Mouse (Mus musculus) thymus, postnatal 0 days (tissue): ENCODE measurements around the gene Ifna11. TPM values are rescaled to one million over a fixed set of nuclear protein-coding genes. Genes with fewer than 3 reads are reported as not detected.

Experiments
- DNase-seq: peaks from one replicate; pipeline ENCODE4 v3.0.0-alpha.2; 2015; ENCODE audit warnings: low spot score
- polyA plus RNA-seq: library from polyadenylated mRNA; unstranded; fragments of >200 nt; fragmentation: Nextera tagmentation; extraction: Ambion mirVana; gene quantifications from 2 replicates; pipeline ENCODE4 v1.2.1, GENCODE M21; 2015

The Ifna11 gene
- polyA plus RNA-seq, 1 experiment from 2014 or later, result not detected

- peak; percentile 17 for DNase-seq
Measured at GRCm38 (mm10) chr4:88838828-88839227, 19.1 kb downstream of the Ifna11 start.

DNA sequence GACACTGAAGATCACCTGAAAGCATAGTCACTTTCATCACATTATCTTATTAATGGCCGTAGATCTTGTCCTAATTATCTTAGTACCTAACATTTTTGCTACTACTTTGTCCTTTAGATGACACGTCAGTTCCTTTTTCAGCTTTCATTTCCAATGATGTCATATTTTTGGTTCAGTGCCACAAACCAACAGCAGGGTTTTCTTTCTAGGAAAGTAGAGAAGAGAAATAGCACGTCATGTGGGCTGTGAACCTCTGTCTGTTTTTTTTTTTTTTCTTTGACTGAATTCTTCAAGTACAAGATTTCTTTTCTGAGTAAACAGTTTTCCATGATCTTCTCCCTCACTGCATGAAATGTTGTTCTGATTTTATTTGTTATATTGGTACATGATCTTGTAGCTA, 20.3 kb downstream of the Ifna11 start:
- DNase-seq, result no peak

GRCm38 (mm10) chr4:88841438-88841911, 21.7 kb downstream of the Ifna11 start, which contains the start of gene Ifna4:
Ifna4 (plus strand) TSS chr4:88841861.
- no peak for DNase-seq

- no peak for DNase-seq
Measured at GRCm38 (mm10) chr4:88845334-88845733, 25.6 kb downstream of the Ifna11 start.

GRCm38 (mm10) chr4:88849698-88850097, 29.9 kb downstream of the Ifna11 start, which contains the start of gene Ifna1:
Ifna1 (plus strand) TSS chr4:88850087.
- DNase-seq, result no peak

- DNase-seq, result no peak
Measured at GRCm38 (mm10) chr4:88851026-88851763, 31.4 kb downstream of the Ifna11 start.

- no peak for DNase-seq
Measured at GRCm38 (mm10) chr4:88859214-88859613, 39.5 kb downstream of the Ifna11 start.

- no peak for DNase-seq
Measured at GRCm38 (mm10) chr4:88863309-88863708, 43.5 kb downstream of the Ifna11 start.

GRCm38 (mm10) chr4:88864599-88864998, 44.8 kb downstream of the Ifna11 start:
- peak; percentile 85 for DNase-seq

DNA sequence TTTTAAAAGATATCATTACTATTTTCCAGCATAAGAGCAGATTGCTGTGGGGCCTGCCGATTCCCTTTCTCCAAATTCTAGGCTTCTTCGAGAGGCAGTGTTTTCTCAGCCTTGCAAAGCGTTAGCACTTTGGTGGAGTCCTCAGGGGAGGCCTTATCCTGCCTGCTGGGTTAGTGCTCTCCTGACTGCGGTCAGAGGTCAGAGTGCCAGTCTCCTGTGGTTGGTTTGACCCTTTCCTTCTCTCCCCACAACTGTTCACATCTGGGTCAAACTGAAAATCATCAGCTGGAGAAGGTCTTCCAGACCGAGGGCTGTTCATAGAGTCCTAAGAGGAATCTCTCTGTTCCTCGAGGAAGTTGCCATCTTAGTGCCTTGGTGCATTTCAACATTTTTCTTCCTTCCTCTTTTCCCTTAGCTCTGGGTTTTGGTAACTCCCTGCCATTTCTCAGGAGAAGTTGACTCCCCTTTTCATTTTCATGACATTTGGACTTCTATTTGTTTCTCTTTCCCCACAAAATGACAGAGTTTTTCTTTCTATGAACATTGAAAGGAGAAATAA, 45.3 kb downstream of the Ifna11 start:
- DNase-seq, result no peak

DNA sequence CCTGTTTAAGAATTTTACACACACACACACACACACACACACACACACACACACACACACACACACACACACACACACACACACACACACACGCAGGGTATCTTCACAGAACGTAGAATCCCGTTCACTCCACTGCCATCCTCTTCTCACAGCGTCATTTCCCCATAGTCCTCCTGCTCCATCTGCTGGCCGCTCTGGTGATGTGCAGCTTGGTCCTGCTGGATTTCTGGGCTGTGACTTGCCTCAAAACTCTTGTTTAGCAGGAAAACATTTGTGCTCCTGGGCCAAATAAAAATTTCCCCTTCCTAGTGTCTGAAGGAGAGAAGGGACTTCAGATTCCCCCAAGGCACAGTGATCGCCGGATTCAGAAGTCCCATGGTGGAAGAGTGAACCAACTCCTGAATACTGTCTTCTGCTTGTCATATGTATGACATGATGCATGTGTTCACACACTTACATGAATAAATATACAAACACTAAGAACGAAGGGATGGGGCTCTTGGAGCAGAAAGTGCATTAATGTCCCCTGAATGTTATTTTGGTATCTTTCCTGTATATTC, 47.7 kb downstream of the Ifna11 start:
- peak; percentile 84 for DNase-seq

DNA sequence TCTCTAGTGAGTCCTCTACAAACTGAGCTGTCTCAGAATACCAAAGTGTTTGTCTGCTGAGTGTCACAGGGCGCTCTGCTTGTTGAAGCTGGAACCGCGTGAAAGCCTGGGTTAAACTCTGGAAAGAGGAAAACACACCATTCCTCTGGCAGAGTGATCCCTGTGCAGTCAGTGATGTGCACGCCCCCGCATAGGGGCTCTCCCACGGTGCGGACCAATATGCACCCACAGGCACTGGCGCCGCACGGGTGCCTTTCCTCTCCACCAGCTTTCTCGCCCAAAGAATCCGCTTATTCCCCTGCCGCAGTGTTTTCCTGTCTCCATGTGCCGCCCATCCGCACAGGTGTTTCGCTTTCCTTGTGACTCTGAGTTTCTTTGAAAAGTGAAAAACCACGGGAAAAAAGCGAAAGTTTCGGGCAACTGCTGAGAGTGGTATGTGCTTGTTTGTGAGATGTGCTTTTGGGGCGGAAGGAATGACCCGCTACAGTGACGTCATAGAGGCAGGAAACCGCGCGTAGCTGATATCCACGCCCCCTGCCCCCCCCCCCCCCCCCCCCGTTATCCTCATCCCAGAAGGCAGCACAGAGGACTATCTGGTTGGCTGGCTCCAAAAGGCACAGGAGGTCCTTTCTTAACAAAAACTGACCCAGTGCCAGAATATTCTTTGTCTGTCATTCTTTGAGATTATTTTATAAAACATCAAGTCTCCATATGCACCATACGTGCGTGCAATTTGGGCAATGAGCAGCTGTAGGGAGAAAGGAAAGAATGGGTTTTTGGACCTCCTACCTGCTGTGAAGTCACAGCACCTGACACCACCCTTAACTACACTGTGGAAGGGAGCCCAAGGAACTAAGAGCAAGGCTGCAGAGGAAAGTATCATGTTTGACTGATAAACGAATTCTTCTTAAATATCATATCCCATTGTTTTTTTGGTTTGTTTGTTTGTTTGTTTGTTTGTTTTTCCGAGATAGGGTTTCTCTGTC, 48.5 kb downstream of the Ifna11 start:
- peak; percentile 79 for DNase-seq

Other genes with a start within 250 kb of the Ifna11 start
- not detected in 2 replicates for gene Ifna14, start 248.2 kb upstream of the Ifna11 start, polyA plus RNA-seq
- gene Ifna9, start 227.6 kb upstream of the Ifna11 start, polyA plus RNA-seq, result 0.24 TPM in 1 of 2 replicates, not detected in the other
- gene Ifna12, start 216.6 kb upstream of the Ifna11 start, polyA plus RNA-seq, result not detected in 2 replicates
- gene C87499, start 185.5 kb upstream of the Ifna11 start, polyA plus RNA-seq, result not detected in 2 replicates
- not detected in 2 replicates for gene Ifna13, start 175.5 kb upstream of the Ifna11 start, polyA plus RNA-seq
- gene Ifna16, start 143.0 kb upstream of the Ifna11 start, polyA plus RNA-seq, result not detected in 2 replicates
- not detected in 2 replicates for gene Ifna2, start 136.0 kb upstream of the Ifna11 start, polyA plus RNA-seq
- not detected in 2 replicates for gene Ifnab, start 128.6 kb upstream of the Ifna11 start, polyA plus RNA-seq
- gene Gm26566, start 98.2 kb upstream of the Ifna11 start, polyA plus RNA-seq, result 0.63 and 0.85 TPM in 2 replicates
- gene Klhl9, start 97.5 kb upstream of the Ifna11 start, polyA plus RNA-seq, result 55.8 and 59.5 TPM in 2 replicates
- not detected in 2 replicates for gene Gm13271, start 65.1 kb upstream of the Ifna11 start, polyA plus RNA-seq
- gene Gm13283, start 59.8 kb upstream of the Ifna11 start, polyA plus RNA-seq, result 0.33 and 0.37 TPM in 2 replicates
- gene Gm13290, start 46.1 kb upstream of the Ifna11 start, polyA plus RNA-seq, result 0.18 and 0.36 TPM in 2 replicates
- not detected in 2 replicates for gene Gm13289, start 43.0 kb upstream of the Ifna11 start, polyA plus RNA-seq
- gene Gm13272, start 40.1 kb upstream of the Ifna11 start, polyA plus RNA-seq, result not detected in 2 replicates
- gene Ifnz, start 37.8 kb upstream of the Ifna11 start, polyA plus RNA-seq, result 0.23 and 0.31 TPM in 2 replicates
- gene Gm13276, start 34.2 kb upstream of the Ifna11 start, polyA plus RNA-seq, result not detected in 2 replicates
- not detected in 2 replicates for gene Gm13277, start 31.3 kb upstream of the Ifna11 start, polyA plus RNA-seq
- gene Gm13278, start 28.4 kb upstream of the Ifna11 start, polyA plus RNA-seq, result not detected in 2 replicates
- gene Gm13275, start 25.5 kb upstream of the Ifna11 start, polyA plus RNA-seq, result not detected in 2 replicates
- not detected in 2 replicates for gene Gm13279, start 22.6 kb upstream of the Ifna11 start, polyA plus RNA-seq
- 0.64 and 1.4 TPM in 2 replicates for gene Gm13285, start 20.3 kb upstream of the Ifna11 start, polyA plus RNA-seq
- not detected in 2 replicates for gene Gm13287, start 16.7 kb upstream of the Ifna11 start, polyA plus RNA-seq
- gene Gm13288, start 14.4 kb upstream of the Ifna11 start, polyA plus RNA-seq, result not detected in 2 replicates
- gene Ifna7, start 3.7 kb upstream of the Ifna11 start, polyA plus RNA-seq, result not detected in 2 replicates
- not detected in 2 replicates for gene Ifna6, start 7.5 kb downstream of the Ifna11 start, polyA plus RNA-seq
- gene Ifna5, start 15.6 kb downstream of the Ifna11 start, polyA plus RNA-seq, result not detected in 2 replicates
- gene Ifna4, start 21.9 kb downstream of the Ifna11 start, polyA plus RNA-seq, result not detected in 2 replicates
- gene Ifna1, start 30.1 kb downstream of the Ifna11 start, polyA plus RNA-seq, result not detected in 2 replicates
- gene Ifne, start 60.2 kb downstream of the Ifna11 start, polyA plus RNA-seq, result not detected in 2 replicates